Mouse (Mus musculus) C2C12 (cell line): ENCODE data around the gene Trmt11. TPM values are rescaled to one million over a fixed set of nuclear protein-coding genes. Genes with fewer than 3 reads are reported as not detected.
"Not testable (repeated sequence)": the region's sequence is repeated elsewhere in the genome, so short reads cannot be mapped to it uniquely, and the experiment has no call there.

ENCODE experiments used
- H3K27me3 ChIP-seq: one replicate; pipeline ENCODE4 v1.6.1; 2011; ENCODE audit not compliant: control insufficient read depth, insufficient read depth, insufficient read length
- H3K36me3 ChIP-seq: one replicate; pipeline ENCODE4 v1.6.1; 2011; ENCODE audit not compliant: control insufficient read depth, insufficient read depth
- H3K4me3 ChIP-seq: one replicate; pipeline ENCODE4 v1.5.1; 2011; ENCODE audit warnings: mild to moderate bottlenecking, control low read depth; ENCODE audit not compliant: poor library complexity, insufficient read depth, severe bottlenecking
- H3K79me2 ChIP-seq: one replicate; pipeline ENCODE4 v1.6.1; 2011; ENCODE audit not compliant: control insufficient read depth, insufficient read depth
- H3K79me3 ChIP-seq: one replicate; pipeline ENCODE4 v1.6.1; 2011; ENCODE audit warnings: low read depth, control low read depth
- H3ac ChIP-seq: one replicate; pipeline ENCODE3; 2011; ENCODE audit warnings: low read depth; ENCODE audit not compliant: control insufficient read depth, insufficient read length
- CEBPB ChIP-seq: IDR thresholded peaks from one replicate; pipeline ENCODE4 v1.6.1; 2011; ENCODE audit warnings: low read depth, mild to moderate bottlenecking, control low read depth, moderate library complexity
- CTCF ChIP-seq: IDR thresholded peaks from one replicate; pipeline ENCODE4 v1.5.1; 2011; ENCODE audit not compliant: control insufficient read depth, insufficient read depth, insufficient read length
- FOSL1 ChIP-seq: IDR thresholded peaks from one replicate; pipeline ENCODE4 v1.8.0; 2011; ENCODE audit warnings: mild to moderate bottlenecking, low read length; ENCODE audit not compliant: poor library complexity, insufficient read depth, severe bottlenecking
- MAX ChIP-seq: IDR thresholded peaks from one replicate; pipeline ENCODE4 v1.6.1; 2011; ENCODE audit warnings: mild to moderate bottlenecking, control low read depth
- MYOD1 ChIP-seq: IDR thresholded peaks from one replicate; pipeline ENCODE4 v1.6.1; 2011; ENCODE audit warnings: low read depth; ENCODE audit not compliant: control insufficient read depth, insufficient read length
- MYOG ChIP-seq: IDR thresholded peaks from one replicate; pipeline ENCODE4 v1.6.1; 2011; ENCODE audit not compliant: control insufficient read depth, insufficient read length; ENCODE audit errors: extremely low read depth
- USF1 ChIP-seq: IDR thresholded peaks from one replicate; pipeline ENCODE4 v1.6.1; 2011; ENCODE audit warnings: low read depth, mild to moderate bottlenecking, control low read depth, moderate library complexity
- polyA plus RNA-seq: library from polyadenylated mRNA; unstranded; fragments of >200 nt; fragmentation: generic; extraction: Trizol; gene quantifications from one replicate; pipeline ENCODE4 v1.2.1, GENCODE M21; 2012; ENCODE audit warnings: missing spikeins

The Trmt11 gene
- polyA plus RNA-seq, 1 experiment, result 2.6 TPM

GRCm38 (mm10) chr10:30517224-30517623 lies 83.3 kb downstream of the Trmt11 start:
- no peaks in the 10 kb centered on the region for H3K27me3 ChIP-seq
- H3K4me3 ChIP-seq, result no peak overlapping the region
- no peaks in the 10 kb centered on the region for H3K79me2 ChIP-seq
- no peaks in the 10 kb centered on the region for H3K79me3 ChIP-seq
- TF ChIP-seq MYOD1 (no peak), CEBPB (no peak), USF1 (no peak), FOSL1 (no peak), CTCF (no peak), MAX (no peak), MYOG (no peak)
- no peak overlapping the region for H3ac ChIP-seq
- no peaks in the 10 kb centered on the region for H3K36me3 ChIP-seq

GRCm38 (mm10) chr10:30516771-30517170 lies 83.8 kb downstream of the Trmt11 start:
- no peaks in the 10 kb centered on the region for H3K79me3 ChIP-seq
- no peaks in the 10 kb centered on the region for H3K79me2 ChIP-seq
- TF ChIP-seq MAX (no peak), USF1 (no peak), MYOD1 (no peak), CTCF (no peak), MYOG (no peak), CEBPB (no peak), FOSL1 (no peak)
- no peaks in the 10 kb centered on the region for H3K36me3 ChIP-seq
- H3K4me3 ChIP-seq, result no peak overlapping the region
- no peak overlapping the region for H3ac ChIP-seq
- no peaks in the 10 kb centered on the region for H3K27me3 ChIP-seq

- Histone ChIP-seq H3ac (no peak overlapping the region), H3K27me3 (no peaks in the 10 kb centered on the region), H3K36me3 (no peaks in the 10 kb centered on the region), H3K79me2 (no peaks in the 10 kb centered on the region), H3K79me3 (no peaks in the 10 kb centered on the region), H3K4me3 (no peak overlapping the region)
- TF ChIP-seq MYOD1 (no peak), MAX (no peak), CEBPB (no peak), MYOG (no peak), CTCF (no peak), FOSL1 (no peak), USF1 (no peak)
Observed at GRCm38 (mm10) chr10:30504736-30505135, 95.8 kb downstream of the Trmt11 start.

- H3K36me3 ChIP-seq, result no peaks in the 10 kb centered on the region
- no peaks in the 10 kb centered on the region for H3K27me3 ChIP-seq
- no peaks in the 10 kb centered on the region for H3K79me2 ChIP-seq
- no peaks in the 10 kb centered on the region for H3K79me3 ChIP-seq
- H3ac ChIP-seq, result no peak overlapping the region
- H3K4me3 ChIP-seq, result no peak overlapping the region
- TF ChIP-seq MAX, result no peak
- no peak for TF ChIP-seq MYOG
- no peak for TF ChIP-seq USF1
- TF ChIP-seq MYOD1, result no peak
- no peak for TF ChIP-seq CEBPB
- no peak for TF ChIP-seq CTCF
- no peak for TF ChIP-seq FOSL1
Observed at GRCm38 (mm10) chr10:30503168-30503567, 97.4 kb downstream of the Trmt11 start.

- H3K4me3 ChIP-seq, result no peak overlapping the region
Observed at GRCm38 (mm10) chr10:30502718-30503117, 97.8 kb downstream of the Trmt11 start.

GRCm38 (mm10) chr10:30498223-30498622 lies 102.3 kb downstream of the Trmt11 start:
- H3ac ChIP-seq, H3K79me3 ChIP-seq, H3K27me3 ChIP-seq, H3K79me2 ChIP-seq, H3K36me3 ChIP-seq, H3K4me3 ChIP-seq: not testable (repeated sequence)

More at GRCm38 (mm10) chr10:30502718-30503117, 97.8 kb downstream of the Trmt11 start:
- TF ChIP-seq CEBPB, result no peak
- TF ChIP-seq MYOD1, result no peak
- TF ChIP-seq FOSL1, result no peak
- TF ChIP-seq MAX, result no peak
- TF ChIP-seq MYOG, result no peak
- TF ChIP-seq CTCF, result no peak
- no peak for TF ChIP-seq USF1
- no peaks in the 10 kb centered on the region for H3K79me3 ChIP-seq
- no peaks in the 10 kb centered on the region for H3K79me2 ChIP-seq
- H3ac ChIP-seq, result no peak overlapping the region
- H3K36me3 ChIP-seq, result no peaks in the 10 kb centered on the region
- H3K27me3 ChIP-seq, result no peaks in the 10 kb centered on the region

Other genes starting within 250 kb of the Trmt11 start
- gene Hint3, start 28.9 kb upstream of the Trmt11 start, polyA plus RNA-seq, result 8.1 TPM
- gene Ncoa7, start 202.6 kb upstream of the Trmt11 start, polyA plus RNA-seq, result 3.9 TPM
- 0.06 TPM for gene Hey2, start 242.1 kb upstream of the Trmt11 start, polyA plus RNA-seq